Mouse (Mus musculus): ENCODE measurements around the gene Ugt1a1.
"Not testable (repeated sequence)": the region's sequence is repeated elsewhere in the genome, so short reads cannot be mapped to it uniquely, and the experiment has no call there.

The Ugt1a1 gene

GRCm38 (mm10) chr1:88211812-88212211 lies at the start of gene Ugt1a1:
Ugt1a1 (plus strand) TSS chr1:88211959.
- in situ Hi-C loops (cut with MboI; ENCODE audit: low pct_unique_long_range_greater_than_20kb in 1 of 2, low sequenced_read_pairs in 2 of 2, unreplicated experiment in 1 of 2): no loop called here

- in situ Hi-C loops (cut with MboI; ENCODE audit: low pct_unique_long_range_greater_than_20kb in 1 of 2, low sequenced_read_pairs in 2 of 2, unreplicated experiment in 1 of 2): no loop called here
These were observed 46.0 kb upstream of the Ugt1a1 start, which contains the start of gene Ugt1a5 for GRCm38 (mm10) chr1:88165711-88166110. Ugt1a5 (plus strand) TSS chr1:88166012.

- in situ Hi-C loops (cut with MboI; ENCODE audit: low pct_unique_long_range_greater_than_20kb in 1 of 2, low sequenced_read_pairs in 2 of 2, unreplicated experiment in 1 of 2): not testable (repeated sequence)
These were observed 39.6 kb upstream of the Ugt1a1 start for GRCm38 (mm10) chr1:88172190-88172589.

GRCm38 (mm10) chr1:88179657-88180056 lies 32.1 kb upstream of the Ugt1a1 start:
- in situ Hi-C loops (cut with MboI; ENCODE audit: low pct_unique_long_range_greater_than_20kb in 1 of 2, low sequenced_read_pairs in 2 of 2, unreplicated experiment in 1 of 2): no loop called here

GRCm38 (mm10) chr1:88186325-88186935 lies 25.3 kb upstream of the Ugt1a1 start:
- in situ Hi-C loops (cut with MboI; ENCODE audit: low pct_unique_long_range_greater_than_20kb in 1 of 2, low sequenced_read_pairs in 2 of 2, unreplicated experiment in 1 of 2): no loop called here

GRCm38 (mm10) chr1:88192136-88192535 lies 19.6 kb upstream of the Ugt1a1 start:
- in situ Hi-C loops (cut with MboI; ENCODE audit: low pct_unique_long_range_greater_than_20kb in 1 of 2, low sequenced_read_pairs in 2 of 2, unreplicated experiment in 1 of 2): no loop called here

- in situ Hi-C loops (cut with MboI; ENCODE audit: low pct_unique_long_range_greater_than_20kb in 1 of 2, low sequenced_read_pairs in 2 of 2, unreplicated experiment in 1 of 2): no loop called here
These were observed 16.1 kb upstream of the Ugt1a1 start for GRCm38 (mm10) chr1:88195687-88196086.

- in situ Hi-C loops (cut with MboI; ENCODE audit: low pct_unique_long_range_greater_than_20kb in 1 of 2, low sequenced_read_pairs in 2 of 2, unreplicated experiment in 1 of 2): no loop called here
These were observed 14.3 kb upstream of the Ugt1a1 start for GRCm38 (mm10) chr1:88197443-88197842.

- in situ Hi-C loops (cut with MboI; ENCODE audit: low pct_unique_long_range_greater_than_20kb in 1 of 2, low sequenced_read_pairs in 2 of 2, unreplicated experiment in 1 of 2): no loop called here
These were observed 11.8 kb upstream of the Ugt1a1 start for GRCm38 (mm10) chr1:88199996-88200395.

GRCm38 (mm10) chr1:88200456-88200855 lies 11.3 kb upstream of the Ugt1a1 start, which contains the start of gene Ugt1a2:
Ugt1a2 (plus strand) TSS chr1:88200601.
- in situ Hi-C loops (cut with MboI; ENCODE audit: low pct_unique_long_range_greater_than_20kb in 1 of 2, low sequenced_read_pairs in 2 of 2, unreplicated experiment in 1 of 2): no loop called here

- in situ Hi-C loops (cut with MboI; ENCODE audit: low pct_unique_long_range_greater_than_20kb in 1 of 2, low sequenced_read_pairs in 2 of 2, unreplicated experiment in 1 of 2): no loop called here
These were observed 6.4 kb upstream of the Ugt1a1 start, which contains the start of gene Dnajb3 for GRCm38 (mm10) chr1:88205294-88205922. Dnajb3 (minus strand) TSS chr1:88205782.

GRCm38 (mm10) chr1:88206843-88207479 lies 4.8 kb upstream of the Ugt1a1 start:
- in situ Hi-C loops (cut with MboI; ENCODE audit: low pct_unique_long_range_greater_than_20kb in 1 of 2, low sequenced_read_pairs in 2 of 2, unreplicated experiment in 1 of 2): no loop called here

- in situ Hi-C loops (cut with MboI; ENCODE audit: low pct_unique_long_range_greater_than_20kb in 1 of 2, low sequenced_read_pairs in 2 of 2, unreplicated experiment in 1 of 2): no loop called here
These were observed 734 bp downstream of the Ugt1a1 start for GRCm38 (mm10) chr1:88212341-88213045.

GRCm38 (mm10) chr1:88213061-88213460 lies 1.3 kb downstream of the Ugt1a1 start:
- in situ Hi-C loops (cut with MboI; ENCODE audit: low pct_unique_long_range_greater_than_20kb in 1 of 2, low sequenced_read_pairs in 2 of 2, unreplicated experiment in 1 of 2): no loop called here

GRCm38 (mm10) chr1:88213766-88214461 lies 2.2 kb downstream of the Ugt1a1 start:
- in situ Hi-C loops (cut with MboI; ENCODE audit: low pct_unique_long_range_greater_than_20kb in 1 of 2, low sequenced_read_pairs in 2 of 2, unreplicated experiment in 1 of 2): no loop called here

GRCm38 (mm10) chr1:88214462-88214952 lies 2.7 kb downstream of the Ugt1a1 start:
- in situ Hi-C loops (cut with MboI; ENCODE audit: low pct_unique_long_range_greater_than_20kb in 1 of 2, low sequenced_read_pairs in 2 of 2, unreplicated experiment in 1 of 2): no loop called here

- in situ Hi-C loops (cut with MboI; ENCODE audit: low pct_unique_long_range_greater_than_20kb in 1 of 2, low sequenced_read_pairs in 2 of 2, unreplicated experiment in 1 of 2): no loop called here
These were observed 4.0 kb downstream of the Ugt1a1 start for GRCm38 (mm10) chr1:88215466-88216380.

Measured in mouse embryonic stem cell (cell line).